Mouse (Mus musculus) CH12.LX (cell line): ENCODE measurements around the gene 1700037H04Rik. TPM values are rescaled to one million over a fixed set of nuclear protein-coding genes. Genes with fewer than 3 reads are reported as not detected.

Experiments used
- DNase-seq: peaks from one replicate; pipeline ENCODE4 v3.0.0-alpha.2; 2013; ENCODE audit errors: extremely low read depth
- H3K27ac ChIP-seq: 2 replicates; pipeline ENCODE4 v1.5.1; 2012; ENCODE audit warnings: low read depth, mild to moderate bottlenecking, control low read depth, moderate library complexity; ENCODE audit not compliant: insufficient read depth
- H3K27me3 ChIP-seq: replicated peaks from 2 replicates; pipeline ENCODE3; 2012; ENCODE audit warnings: inconsistent platforms
- H3K36me3 ChIP-seq, 2 experiments: replicated peaks in 1 of 2; 2 replicates each; pipeline versions ENCODE3 to v1.6.1; 2012; ENCODE audit warnings: inconsistent platforms in 1 of 2, low read length in 1 of 2, mild to moderate bottlenecking in 1 of 2, mixed read lengths in 1 of 2, moderate library complexity in 1 of 2; ENCODE audit not compliant: control insufficient read depth in 1 of 2, insufficient read depth in 1 of 2
- H3K4me1 ChIP-seq, 2 experiments: 2 replicates each; pipeline ENCODE4 v1.6.1; 2012; ENCODE audit warnings: inconsistent platforms in 1 of 2, moderate library complexity in 1 of 2; ENCODE audit not compliant: insufficient read depth in 2 of 2, control insufficient read depth in 1 of 2
- H3K4me2 ChIP-seq: 2 replicates; pipeline ENCODE4 v1.6.1; 2012; ENCODE audit warnings: low read depth, mild to moderate bottlenecking, control low read depth; ENCODE audit not compliant: poor library complexity, insufficient read depth, severe bottlenecking
- H3K4me3 ChIP-seq, 3 experiments: fragments of 150-350 bp in 1 of 3; sonication (generic) in 1 of 3; replicated peaks in 1 of 3; 2 replicates each; pipeline versions ENCODE3 to v1.5.1; 2011 to 2012; ENCODE audit warnings: low read depth in 2 of 3, low read length in 2 of 3, mild to moderate bottlenecking in 2 of 3, moderate library complexity in 2 of 3, control low read depth in 1 of 3, improper control_type of control experiment in 1 of 3, inconsistent platforms in 1 of 3, mixed read lengths in 1 of 3; ENCODE audit not compliant: poor library complexity in 1 of 3
- H3K79me2 ChIP-seq: replicated peaks from 2 replicates; pipeline ENCODE4 v1.6.1; 2012; ENCODE audit warnings: mild to moderate bottlenecking, moderate library complexity; ENCODE audit not compliant: control insufficient read depth, poor library complexity, insufficient read depth, severe bottlenecking; ENCODE audit errors: extremely low read depth
- H3K9ac ChIP-seq: 2 replicates; pipeline ENCODE4 v1.6.1; 2012; ENCODE audit warnings: low read depth, mild to moderate bottlenecking, control low read depth, moderate library complexity; ENCODE audit not compliant: insufficient read depth
- H3K9me3 ChIP-seq: replicated peaks from 2 replicates; pipeline ENCODE3; 2012; ENCODE audit warnings: low read length, inconsistent platforms, mixed read lengths
- BHLHE40 ChIP-seq: IDR thresholded peaks from 2 replicates; pipeline ENCODE4 v1.6.1; 2011; ENCODE audit warnings: mild to moderate bottlenecking, low read depth, low read length, improper control_type of control experiment
- CHD1 ChIP-seq: IDR thresholded peaks from 2 replicates; pipeline ENCODE4 v1.6.1; 2012; ENCODE audit warnings: low read depth, low read length, improper control_type of control experiment, inconsistent platforms
- CTCF ChIP-seq, 2 experiments: IDR thresholded peaks in 1 of 2; conservative IDR thresholded peaks in 1 of 2; 2 replicates each; pipeline ENCODE4 v1.5.1; 2011 to 2012; ENCODE audit warnings: low read depth in 2 of 2, low read length in 2 of 2, improper control_type of control experiment in 1 of 2, inconsistent platforms in 1 of 2, mild to moderate bottlenecking in 1 of 2, moderate library complexity in 1 of 2
- E2F4 ChIP-seq: IDR thresholded peaks from 2 replicates; pipeline ENCODE4 v1.6.1; 2011; ENCODE audit warnings: low read depth, low read length, improper control_type of control experiment; ENCODE audit not compliant: insufficient replicate concordance
- EP300 ChIP-seq: IDR thresholded peaks from 2 replicates; pipeline ENCODE4 v1.6.1; 2011; ENCODE audit warnings: low read length, improper control_type of control experiment
- ETS1 ChIP-seq: conservative IDR thresholded peaks from 2 replicates; pipeline ENCODE4 v1.6.1; 2012; ENCODE audit warnings: low read depth, mild to moderate bottlenecking, inconsistent platforms, low read length, improper control_type of control experiment, moderate library complexity
- GABPA ChIP-seq: IDR thresholded peaks from 2 replicates; pipeline ENCODE4 v1.6.1; 2012; ENCODE audit warnings: low read depth, low read length, improper control_type of control experiment, inconsistent platforms; ENCODE audit not compliant: insufficient replicate concordance
- JUN ChIP-seq: IDR thresholded peaks from 2 replicates; pipeline ENCODE4 v1.6.1; 2011; ENCODE audit warnings: low read depth, mild to moderate bottlenecking, low read length, improper control_type of control experiment, moderate library complexity; ENCODE audit not compliant: insufficient read depth
- JUND ChIP-seq: conservative IDR thresholded peaks from 2 replicates; pipeline ENCODE4 v1.6.1; 2011; ENCODE audit warnings: low read depth, low read length, improper control_type of control experiment
- MEF2A ChIP-seq: IDR thresholded peaks from 2 replicates; pipeline ENCODE4 v1.6.1; 2014; ENCODE audit warnings: low read depth, mild to moderate bottlenecking, inconsistent platforms, low read length, improper control_type of control experiment, borderline replicate concordance
- MYC ChIP-seq: IDR thresholded peaks from 2 replicates; pipeline ENCODE4 v1.6.1; 2011; ENCODE audit warnings: low read depth, mild to moderate bottlenecking, improper control_type of control experiment, low read length
- NRF1 ChIP-seq: IDR thresholded peaks from 2 replicates; pipeline ENCODE4 v1.6.1; 2014; ENCODE audit warnings: low read depth, mild to moderate bottlenecking, inconsistent platforms, low read length, improper control_type of control experiment, moderate library complexity
- PAX5 ChIP-seq: IDR thresholded peaks from 2 replicates; pipeline ENCODE4 v1.6.1; 2012; ENCODE audit warnings: low read length, inconsistent platforms, mixed read lengths
- POLR2A ChIP-seq: IDR thresholded peaks from 2 replicates; pipeline ENCODE4 v1.6.1; 2011; ENCODE audit warnings: low read depth, mild to moderate bottlenecking, improper control_type of control experiment, low read length
- RAD21 ChIP-seq: IDR thresholded peaks from 2 replicates; pipeline ENCODE4 v1.6.1; 2011; ENCODE audit warnings: low read depth, mild to moderate bottlenecking, low read length, improper control_type of control experiment, moderate library complexity
- SIN3A ChIP-seq: IDR thresholded peaks from 2 replicates; pipeline ENCODE4 v1.6.1; 2012; ENCODE audit warnings: low read length, improper control_type of control experiment, inconsistent platforms
- TBP ChIP-seq: conservative IDR thresholded peaks from 2 replicates; pipeline ENCODE4 v1.6.1; 2011; ENCODE audit warnings: low read depth, low read length, improper control_type of control experiment
- TCF12 ChIP-seq: IDR thresholded peaks from 2 replicates; pipeline ENCODE4 v1.6.1; 2014; ENCODE audit warnings: low read depth, mild to moderate bottlenecking, inconsistent platforms, low read length, improper control_type of control experiment
- UBTF ChIP-seq: IDR thresholded peaks from 2 replicates; pipeline ENCODE4 v1.6.1; 2012; ENCODE audit warnings: low read depth, mild to moderate bottlenecking, inconsistent platforms, low read length, improper control_type of control experiment, moderate library complexity
- ZKSCAN1 ChIP-seq: IDR thresholded peaks from 2 replicates; pipeline ENCODE4 v1.6.1; 2012; ENCODE audit warnings: low read depth, inconsistent platforms, low read length, improper control_type of control experiment, borderline replicate concordance
- ZNF384 ChIP-seq: IDR thresholded peaks from 2 replicates; pipeline ENCODE4 v1.6.1; 2012; ENCODE audit warnings: low read depth, low read length, improper control_type of control experiment, inconsistent platforms
- dilution Hi-C: fragments of 300-500 bp; cut with MboI; formaldehyde crosslinking; loops from 2 replicates; pipeline ENCODE4 v1.14.3; 2020; ENCODE audit warnings: low sequenced_read_pairs; ENCODE audit not compliant: extremely low pct_unique_long_range_greater_than_20kb, extremely low pct_ligation_motif_present
- in situ Hi-C: fragments of 300-500 bp; cut with MboI; formaldehyde crosslinking; loops from 3 replicates; pipeline ENCODE4 v1.14.3; 2019; ENCODE audit warnings: low sequenced_read_pairs, low pct_ligation_motif_present, low pct_unique_long_range_greater_than_20kb, mixed read lengths
- polyA plus RNA-seq: library from polyadenylated mRNA; unstranded; fragments of >175 nt; gene quantifications from 2 replicates; pipeline ENCODE4 v1.2.1, GENCODE M21; 2012; ENCODE audit warnings: low read depth; ENCODE audit not compliant: insufficient read length
- total RNA-seq, 2 experiments: library from RNA; depleted of rRNA; stranded (reverse); fragments of 300-350 nt in 1 of 2; fragments of >200 nt in 1 of 2; gene quantifications; 2 replicates each; pipeline ENCODE4 v1.2.3; 2012 to 2014

The 1700037H04Rik gene
- total and polyA plus RNA-seq, 3 experiments, result 16.0 to 40.0 (median 36.5) TPM

GRCm38 (mm10) chr2:131170936-131171335 is 11.1 kb upstream of the 1700037H04Rik start:
- H3K27me3 ChIP-seq, result no peaks in the 10 kb centered on the region
- no peak overlapping the region for H3K4me2 ChIP-seq

GRCm38 (mm10) chr2:131168914-131169313 is 9.0 kb upstream of the 1700037H04Rik start:
- peaks cover 0 to 7% of the 10 kb centered on the region in 2 experiments; a peak in 1 of 4 replicates for H3K4me1 ChIP-seq
- in situ Hi-C loops, result no loop called here
- no peaks in the 10 kb centered on the region for H3K27me3 ChIP-seq

More at GRCm38 (mm10) chr2:131170936-131171335, 11.1 kb upstream of the 1700037H04Rik start:
- TF ChIP-seq MYC (no peak), SIN3A (no peak), UBTF (no peak), TBP (no peak), TCF12 (no peak), NRF1 (no peak), PAX5 (no peak), POLR2A (no peak), RAD21 (no peak)
- Histone ChIP-seq H3K9me3 (peaks cover 3% of the 10 kb centered on the region), H3K4me3 (no peak overlapping the region), H3K79me2 (no peaks in the 10 kb centered on the region), H3K9ac (no peak overlapping the region), H3K27ac (no peak overlapping the region), H3K4me1 (peaks cover 2 to 11% of the 10 kb centered on the region in 2 experiments; a peak in 1 of 4 replicates), H3K36me3 (peaks cover 0 to 4% of the 10 kb centered on the region in 2 experiments)
- dilution Hi-C loops (no loop called here), in situ Hi-C loops (no loop called here)
- no peak for DNase-seq

DNA sequence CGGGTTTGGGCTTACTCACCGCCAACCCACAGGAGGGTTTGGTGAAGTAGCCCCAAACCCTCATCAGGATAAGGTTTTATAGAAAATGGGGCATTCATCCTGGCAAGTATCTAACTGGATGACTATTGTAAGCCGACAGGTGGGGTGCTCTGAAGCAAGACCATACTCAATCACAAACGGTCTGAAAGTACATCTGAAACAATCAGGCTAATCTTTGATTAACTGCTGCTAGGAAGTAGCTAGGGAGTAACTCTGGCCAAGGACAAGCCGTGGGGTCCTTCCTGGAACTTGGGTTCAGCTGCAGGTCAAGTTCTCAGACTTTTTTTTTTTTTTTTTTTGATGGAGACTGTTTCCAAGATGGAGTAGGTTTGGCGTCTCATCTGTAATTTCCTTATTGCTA is 8.1 kb upstream of the 1700037H04Rik start:
- no peak overlapping the region for H3K4me2 ChIP-seq
- no peaks in the 10 kb centered on the region for H3K27me3 ChIP-seq
- peaks cover 0 to 7% of the 10 kb centered on the region in 2 experiments; a peak in 1 of 4 replicates for H3K4me1 ChIP-seq
- H3K79me2 ChIP-seq, result no peaks in the 10 kb centered on the region
- H3K27ac ChIP-seq, result no peak overlapping the region
- DNase-seq, result no peak
- dilution Hi-C loops (no loop called here), in situ Hi-C loops (no loop called here)
- no peak overlapping the region for H3K4me3 ChIP-seq
- H3K9me3 ChIP-seq, result peaks cover 14% of the 10 kb centered on the region
- H3K9ac ChIP-seq, result no peak overlapping the region
- TF ChIP-seq TCF12, result no peak
- no peak for TF ChIP-seq E2F4
- TF ChIP-seq PAX5, result no peak
- TF ChIP-seq ZNF384, result no peak
- peaks cover 0 to 4% of the 10 kb centered on the region in 2 experiments for H3K36me3 ChIP-seq

More at GRCm38 (mm10) chr2:131168914-131169313, 9.0 kb upstream of the 1700037H04Rik start:
- H3K9me3 ChIP-seq, result peaks cover 13% of the 10 kb centered on the region
- no peak overlapping the region for H3K4me2 ChIP-seq
- no peak overlapping the region for H3K27ac ChIP-seq
- peaks cover 0 to 4% of the 10 kb centered on the region in 2 experiments for H3K36me3 ChIP-seq
- no peaks in the 10 kb centered on the region for H3K79me2 ChIP-seq
- H3K9ac ChIP-seq, result no peak overlapping the region
- H3K4me3 ChIP-seq, result no peak overlapping the region
- DNase-seq, result no peak
- dilution Hi-C loops, result no loop called here
- no peak for TF ChIP-seq JUND
- TF ChIP-seq UBTF, result no peak
- no peak for TF ChIP-seq GABPA
- TF ChIP-seq CTCF (conservative IDR thresholded peaks at IDR 0.05 in 1 of 2, IDR thresholded peaks at IDR 0.05 in 1 of 2; ENCODE audit: low read depth in 2 of 2, low read length in 2 of 2), result no peak
- no peak for TF ChIP-seq TBP
- no peak for TF ChIP-seq EP300
- TF ChIP-seq BHLHE40, result no peak
- TF ChIP-seq ETS1, result no peak
- no peak for TF ChIP-seq JUN
- no peak for TF ChIP-seq MEF2A
- no peak for TF ChIP-seq ZNF384
- TF ChIP-seq NRF1, result no peak
- no peak for TF ChIP-seq CHD1
- TF ChIP-seq ZKSCAN1, result no peak
- TF ChIP-seq, all 38 proteins: peak for 0
